Mouse (Mus musculus): ENCODE results near the gene Oxct2a. TPM values are rescaled to one million over a fixed set of nuclear protein-coding genes. Genes with fewer than 3 reads are reported as not detected.
"Not testable (repeated sequence)": the region's sequence is repeated elsewhere in the genome, so short reads cannot be mapped to it uniquely, and the experiment has no call there.

Gene Oxct2a
- 0.21 and 0.75 TPM in 2 replicates for polyA plus RNA-seq (2012; rRNA removed)

DNA sequence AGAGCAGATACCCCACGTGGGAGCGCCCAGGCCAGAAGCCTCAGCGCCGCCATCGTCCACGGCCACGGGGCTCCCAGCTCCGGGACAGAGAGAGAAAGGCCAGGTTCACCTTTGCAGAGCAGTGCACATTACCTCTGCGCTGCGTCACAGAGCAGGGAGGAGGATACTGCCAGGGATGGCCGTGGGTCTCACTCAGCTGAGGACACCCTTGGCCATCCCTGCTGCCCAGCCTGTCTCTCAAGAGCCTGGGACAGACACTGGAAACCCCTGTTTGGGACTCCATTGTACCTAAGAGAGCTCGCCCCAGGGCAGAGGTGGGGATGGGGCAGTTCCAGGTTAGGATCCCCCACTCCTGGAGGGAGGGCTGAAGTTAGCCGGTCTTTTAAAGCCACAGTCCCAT lies at the start of gene Oxct2a:
TSS of gene Oxct2a (minus strand) at position 101 of the 400 bp plus-strand sequence.
- no peak for DNase-seq (ENCODE audit: low read depth, low spot score)
- WGBS = 18% methylated on average over 13 of the region's 13 CpGs

DNA sequence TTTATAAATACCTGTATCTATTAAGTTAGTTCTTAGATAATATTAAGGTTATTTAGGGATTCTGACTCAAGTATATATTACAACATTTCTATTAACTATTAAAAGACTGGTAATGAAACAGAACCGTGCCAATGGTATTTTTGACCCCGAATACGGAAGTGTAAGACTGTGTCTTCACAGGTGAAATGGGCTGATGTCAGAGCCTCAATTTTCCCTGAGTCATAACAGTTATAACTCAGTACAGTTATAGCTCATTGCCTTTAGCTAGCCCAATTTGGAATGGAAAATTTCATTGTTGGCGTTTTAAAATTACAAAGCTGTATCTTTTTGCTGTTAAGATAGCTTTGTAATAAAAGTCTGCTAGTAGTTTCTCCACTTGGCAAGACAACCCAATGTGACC lies 40.1 kb upstream of the Oxct2a start:
- WGBS = 86% methylated on average over 4 of the region's 4 CpGs
- no peak for DNase-seq (ENCODE audit: low read depth, low spot score)

DNA sequence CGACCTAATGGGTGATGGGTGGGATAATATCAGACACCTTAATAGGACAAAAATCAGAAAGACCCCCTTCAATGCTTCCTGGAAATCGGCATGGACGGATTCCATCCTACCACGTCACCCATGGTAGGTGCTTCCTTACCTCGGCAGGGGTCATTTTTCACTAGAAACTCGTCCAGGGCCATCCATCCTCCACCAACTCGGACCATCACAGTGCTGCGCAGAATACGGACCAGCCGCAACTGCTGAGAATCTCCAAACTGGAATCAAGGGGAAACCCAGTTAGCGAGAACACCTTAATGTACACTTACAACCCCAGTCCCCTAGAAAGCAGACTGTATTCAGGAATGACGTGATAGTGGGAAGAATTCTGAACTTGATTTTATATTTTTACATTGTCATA lies 37.3 kb upstream of the Oxct2a start:
- 94% methylated on average over 12 of the region's 12 CpGs for WGBS

DNA sequence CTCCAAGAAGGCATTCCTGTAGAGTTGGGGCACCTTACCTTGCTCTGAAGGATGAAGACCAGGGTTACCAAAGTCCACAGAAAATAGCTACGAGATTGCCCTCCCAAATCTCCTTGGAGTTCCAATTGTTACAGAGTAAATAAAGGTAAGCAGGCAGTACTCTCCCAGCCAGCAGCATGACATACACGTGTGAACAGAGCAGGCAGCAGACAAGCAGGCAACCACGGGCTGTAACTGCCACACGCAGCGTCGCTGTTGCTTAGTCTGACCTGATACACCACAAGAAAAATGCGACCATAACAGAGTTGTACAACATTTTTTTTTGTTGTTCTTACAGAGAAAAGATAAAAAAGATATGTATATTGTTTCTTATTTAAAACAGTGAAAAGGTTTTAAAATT lies 35.2 kb upstream of the Oxct2a start:
- no peak for DNase-seq (ENCODE audit: low read depth, low spot score)
- WGBS = 86% methylated on average over 7 of the region's 7 CpGs

More for the DNA sequence above, 37.3 kb upstream of the Oxct2a start:
- DNase-seq (ENCODE audit: low read depth, low spot score) = no peak

DNA sequence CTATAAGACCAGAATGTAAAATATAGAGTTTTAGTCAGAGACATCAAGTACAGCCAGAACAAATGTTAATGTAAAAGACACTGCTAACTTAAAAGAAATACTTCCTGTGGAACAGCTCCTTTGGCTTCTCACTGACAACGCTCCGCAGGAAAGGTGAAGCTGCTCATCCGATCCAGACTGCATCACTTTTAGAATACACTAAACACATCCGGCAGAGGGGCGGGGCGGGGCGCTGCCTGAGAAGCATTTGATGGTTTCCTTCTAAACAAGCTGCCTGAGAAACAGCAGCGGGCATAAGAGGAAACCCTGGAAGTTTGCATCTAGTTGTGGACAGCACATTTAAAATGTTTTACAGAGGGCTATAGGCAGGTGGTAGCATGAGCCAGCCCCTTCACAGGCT lies 32.5 kb upstream of the Oxct2a start:
- DNase-seq (ENCODE audit: low read depth, low spot score) = no peak
- WGBS = 74% methylated on average over 8 of the region's 8 CpGs

DNA sequence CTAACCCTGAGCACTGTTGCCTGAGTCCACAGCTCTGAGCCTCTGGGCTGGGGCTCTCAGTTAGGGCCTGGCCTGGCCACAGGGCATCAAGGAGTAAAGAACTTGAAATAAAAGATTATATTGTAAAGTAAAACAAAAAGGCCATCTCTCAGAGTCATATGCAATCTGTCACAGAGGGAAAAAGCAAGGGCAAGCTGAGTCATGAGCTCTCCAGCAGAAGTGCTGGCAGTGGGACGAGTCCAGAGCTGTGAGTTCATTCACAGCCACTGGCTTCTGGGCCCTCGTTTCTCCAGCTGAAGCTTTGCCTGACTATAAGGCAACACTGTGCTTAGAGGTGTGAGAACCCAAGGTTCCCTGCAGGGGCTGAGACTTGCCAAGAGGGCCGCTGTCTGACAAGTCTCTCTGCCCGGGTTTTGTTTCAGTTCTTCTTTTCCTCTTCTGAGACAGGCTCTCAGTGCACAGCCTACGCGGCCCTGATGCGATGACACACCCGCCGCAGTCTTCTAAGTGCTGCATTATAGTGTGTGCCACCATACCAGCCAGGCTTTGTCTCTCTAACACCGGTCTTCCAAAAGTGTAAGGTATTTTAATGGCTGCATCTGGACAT lies 29.9 kb upstream of the Oxct2a start:
- WGBS = 89% methylated on average over 10 of the region's 10 CpGs

DNA sequence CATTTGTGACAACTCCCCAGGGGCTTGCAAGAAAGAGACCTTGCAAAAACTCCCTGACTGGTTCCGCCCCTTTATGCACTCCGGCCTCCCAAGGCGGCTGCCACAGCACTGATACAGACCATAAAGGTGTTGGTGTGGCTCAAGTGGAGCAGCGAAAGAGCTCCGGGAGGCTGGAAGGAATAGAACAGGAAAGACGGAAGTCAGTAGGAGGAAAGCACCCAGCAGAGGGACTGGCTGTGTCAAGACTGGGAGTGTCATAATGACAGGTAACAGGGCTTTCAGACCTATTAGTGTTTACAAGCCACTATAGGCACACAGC lies 20.0 kb upstream of the Oxct2a start:
- WGBS = 3% methylated on average over 6 of the region's 6 CpGs
- peak; percentile 57 for DNase-seq (ENCODE audit: low read depth, low spot score)

More for the DNA sequence above, 29.9 kb upstream of the Oxct2a start:
- no peak for DNase-seq (ENCODE audit: low read depth, low spot score)

DNA sequence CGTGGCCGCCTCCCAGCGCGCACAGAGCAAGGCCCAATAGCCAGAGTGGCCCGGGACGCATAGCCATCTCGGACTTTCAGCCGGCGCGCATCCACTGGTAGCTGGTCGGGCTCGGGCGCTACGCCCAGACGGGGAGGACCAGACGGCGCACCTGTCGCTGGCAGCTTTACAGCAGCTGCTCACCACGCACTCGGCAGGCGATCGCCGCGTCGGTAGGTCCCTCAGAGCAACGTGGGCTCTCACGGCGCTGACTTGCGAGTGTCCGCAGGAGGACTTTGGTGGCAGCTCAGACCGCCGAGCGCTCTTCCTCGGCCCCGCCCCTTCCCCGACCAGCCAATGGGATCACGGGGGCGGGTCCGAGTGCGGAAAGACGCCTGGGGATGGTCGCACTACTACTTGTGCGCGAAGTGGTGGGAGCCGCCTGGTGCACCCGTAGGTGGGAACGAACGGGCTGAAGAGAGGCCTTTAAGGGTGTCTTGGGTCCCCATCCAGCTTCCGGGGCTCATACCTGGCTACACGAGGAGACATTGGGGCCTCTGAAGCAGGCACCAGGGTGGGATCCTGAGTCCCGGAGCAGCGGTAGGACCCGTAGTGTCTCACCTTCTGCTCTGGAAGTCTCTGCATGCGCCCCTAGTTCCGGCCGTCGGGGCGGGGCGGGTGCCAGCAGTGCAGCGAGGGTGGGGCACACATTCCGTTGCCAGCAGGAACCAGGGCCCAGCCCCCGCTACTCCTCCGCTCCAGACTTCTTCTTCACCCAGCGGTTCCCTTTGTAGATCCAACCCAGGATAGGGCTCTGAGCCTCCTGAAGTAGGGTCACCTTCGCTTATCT lies 19.4 kb upstream of the Oxct2a start, which contains the start of gene Bmp8a:
TSS of gene Bmp8a (minus strand) at position 611 of the 829 bp plus-strand sequence.
- WGBS = under 1% methylated on average over 65 of the region's 65 CpGs
- DNase-seq (ENCODE audit: low read depth, low spot score) = peak; percentile 44

DNA sequence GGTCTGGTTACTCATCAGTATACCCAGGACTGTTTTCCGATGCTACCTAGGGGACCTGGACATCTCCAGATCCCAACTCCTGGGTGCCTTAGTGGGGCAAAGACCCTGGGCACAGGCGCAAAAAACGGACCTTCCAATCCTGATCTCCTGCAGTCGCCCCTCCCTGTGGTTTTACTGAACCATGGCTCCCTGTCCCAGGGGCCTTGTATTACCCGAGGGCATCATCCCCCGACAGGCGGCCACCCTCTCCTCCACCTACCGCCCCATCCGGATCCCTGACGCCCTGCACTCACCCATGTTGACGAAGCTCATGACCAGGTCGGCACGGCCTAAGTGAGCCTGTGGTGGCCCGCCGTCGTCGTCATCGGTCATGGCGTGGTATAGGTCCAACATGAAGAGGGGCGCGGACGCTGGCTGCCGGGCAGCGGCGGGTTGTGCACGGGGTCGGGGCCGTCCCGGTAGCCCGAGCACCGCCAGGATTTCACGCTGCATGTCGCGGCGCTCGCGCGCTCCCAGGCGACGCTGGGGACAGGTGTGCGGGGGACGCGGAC lies 18.7 kb upstream of the Oxct2a start:
- WGBS = 4% methylated on average over 43 of the region's 43 CpGs
- no peak for DNase-seq (ENCODE audit: low read depth, low spot score)

DNA sequence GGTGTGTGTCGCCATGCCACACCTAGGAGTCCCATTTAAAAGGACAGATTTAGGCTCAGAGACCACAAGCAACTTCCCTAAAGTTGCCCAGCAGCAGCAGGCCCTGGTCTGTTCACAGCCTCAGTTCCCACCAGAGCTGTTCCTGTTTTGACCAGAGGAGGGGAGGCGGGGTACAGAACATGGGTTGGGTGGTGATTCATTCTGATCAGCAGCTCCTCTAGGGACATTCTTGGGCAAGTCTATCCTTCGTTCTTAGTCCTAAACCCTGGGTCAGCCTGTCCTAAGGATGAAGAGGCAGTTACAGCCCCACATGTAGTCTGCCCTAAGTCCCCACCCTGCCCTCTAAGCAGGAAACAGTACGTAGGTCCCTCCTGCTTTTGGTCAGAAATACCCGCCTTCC lies 16.8 kb upstream of the Oxct2a start:
- 62% methylated on average over 5 of the region's 5 CpGs for WGBS

DNA sequence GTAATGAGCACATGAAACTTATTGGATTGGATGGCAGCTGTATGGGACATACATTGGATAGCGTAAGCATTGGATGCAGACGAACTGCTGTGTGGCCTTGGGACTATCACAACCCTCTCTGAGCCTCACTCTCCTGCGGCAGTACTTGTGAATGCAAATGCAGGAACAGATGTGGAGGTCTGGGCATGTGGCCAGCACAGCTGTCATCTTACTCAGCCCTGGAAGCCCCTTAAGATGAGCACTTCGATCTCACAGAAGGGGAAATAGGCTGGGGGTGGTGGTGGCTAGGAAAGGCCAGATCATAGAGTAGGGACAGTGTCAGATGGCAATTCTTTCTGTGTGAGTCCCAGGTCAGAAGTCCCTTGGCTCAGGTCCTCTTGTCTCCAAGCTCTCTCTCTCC lies 14.3 kb upstream of the Oxct2a start:
- 69% methylated on average over 4 of the region's 4 CpGs for WGBS
- no peak for DNase-seq (ENCODE audit: low read depth, low spot score)

More for the DNA sequence above, 16.8 kb upstream of the Oxct2a start:
- no peak for DNase-seq (ENCODE audit: low read depth, low spot score)

DNA sequence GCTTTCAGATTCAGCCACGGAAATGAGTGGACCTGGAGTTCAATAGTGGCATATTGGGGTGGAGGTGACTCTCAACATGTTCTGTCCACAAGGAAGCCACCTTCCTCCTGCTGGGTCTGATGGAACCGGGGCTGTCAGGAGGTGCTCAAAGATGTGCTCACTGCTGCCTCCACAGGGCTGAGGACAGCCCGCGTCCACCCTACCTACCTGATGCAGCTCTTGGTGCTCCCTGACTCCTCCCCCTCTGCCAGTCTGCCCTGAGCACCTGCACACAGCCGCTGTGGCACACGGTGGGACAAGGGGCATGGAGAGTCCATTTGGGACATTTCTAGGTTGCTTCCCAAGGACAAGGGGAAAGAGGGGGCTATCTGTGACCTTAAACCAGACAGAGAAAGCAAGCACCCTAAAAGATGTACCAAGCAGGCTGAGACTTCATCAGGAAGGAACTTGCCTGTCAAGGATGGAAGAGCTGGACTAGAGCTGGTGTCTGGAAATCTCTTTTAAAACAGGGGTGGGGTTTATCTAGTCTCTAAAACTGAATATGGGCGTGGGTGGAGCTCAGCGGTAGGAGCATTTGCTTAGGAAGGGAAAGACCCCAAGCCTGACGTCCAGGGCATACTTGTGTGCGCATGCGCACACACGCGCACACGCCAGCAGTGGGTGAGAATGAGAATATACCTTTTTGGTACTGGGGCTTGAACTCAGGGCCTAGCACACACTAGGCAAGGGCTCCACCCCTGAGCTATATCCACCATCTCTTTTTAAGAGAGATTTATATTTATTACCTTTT lies 12.6 kb upstream of the Oxct2a start:
- no peak for DNase-seq (ENCODE audit: low read depth, low spot score)
- 61% methylated on average over 14 of the region's 14 CpGs for WGBS

DNA sequence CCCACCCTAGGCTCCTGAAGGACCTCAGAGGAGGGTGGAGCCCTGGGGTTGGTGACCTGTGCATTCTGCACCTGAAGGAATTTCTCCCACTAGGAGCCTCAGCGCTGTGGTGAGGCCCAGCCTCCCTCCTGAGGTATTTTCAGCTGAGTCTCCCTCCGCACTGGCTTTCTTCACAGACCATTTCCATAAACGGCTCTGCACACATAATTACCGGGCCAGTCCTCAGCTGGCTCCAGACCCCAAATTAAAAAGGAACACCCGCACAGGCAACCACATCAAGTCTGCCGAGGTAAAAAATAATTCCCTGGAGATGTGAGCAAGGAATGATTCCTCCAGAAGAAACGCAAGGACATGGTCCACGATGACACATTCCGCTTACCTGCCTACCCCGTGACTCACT lies 11.8 kb upstream of the Oxct2a start:
- DNase-seq (ENCODE audit: low read depth, low spot score) = not testable (repeated sequence)

DNA sequence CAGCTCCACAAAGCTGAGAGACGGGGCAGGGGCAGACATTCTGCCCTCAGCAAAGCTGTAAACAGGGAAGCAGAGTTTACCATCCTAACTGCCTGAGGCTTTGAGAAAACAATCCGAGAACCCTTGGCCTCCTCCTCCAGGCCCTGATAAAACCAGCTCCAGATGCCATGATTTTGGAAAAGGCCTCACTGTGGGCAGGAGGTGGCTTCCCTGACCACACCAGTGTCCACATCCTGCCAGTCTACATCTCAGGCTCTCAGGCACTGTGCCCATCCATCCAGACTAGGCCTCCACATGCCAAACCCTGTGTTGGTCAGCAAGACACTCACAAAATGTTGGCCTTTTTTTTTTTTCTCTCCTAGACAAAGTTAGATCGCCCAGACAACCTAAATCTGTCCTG lies 10.7 kb upstream of the Oxct2a start:
- no peak for DNase-seq (ENCODE audit: low read depth, low spot score)
- WGBS = 57% methylated on average over 3 of the region's 3 CpGs

More for the DNA sequence above, 11.8 kb upstream of the Oxct2a start:
- 68% methylated on average over 10 of the region's 10 CpGs for WGBS

DNA sequence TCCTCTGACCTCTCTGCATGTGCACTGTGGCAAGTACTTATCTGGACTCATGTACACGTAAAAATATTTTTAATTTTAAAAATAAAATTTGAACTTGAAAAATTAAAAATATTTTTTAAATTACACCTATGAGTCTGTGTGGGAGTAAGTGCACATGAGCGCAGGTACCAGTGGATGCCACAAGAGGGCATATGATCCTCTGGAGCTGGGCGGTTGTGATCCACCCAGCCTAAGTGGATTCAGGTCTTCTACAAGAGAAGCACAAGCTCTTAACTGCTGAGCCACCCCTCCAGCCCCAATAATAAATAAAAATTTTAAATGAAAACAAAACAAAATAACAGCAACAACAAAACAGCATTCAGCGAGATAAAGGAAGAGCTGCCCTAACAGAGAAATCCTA lies 9.7 kb upstream of the Oxct2a start:
- WGBS = 98% methylated on average over 4 of the region's 4 CpGs
- no peak for DNase-seq (ENCODE audit: low read depth, low spot score)

DNA sequence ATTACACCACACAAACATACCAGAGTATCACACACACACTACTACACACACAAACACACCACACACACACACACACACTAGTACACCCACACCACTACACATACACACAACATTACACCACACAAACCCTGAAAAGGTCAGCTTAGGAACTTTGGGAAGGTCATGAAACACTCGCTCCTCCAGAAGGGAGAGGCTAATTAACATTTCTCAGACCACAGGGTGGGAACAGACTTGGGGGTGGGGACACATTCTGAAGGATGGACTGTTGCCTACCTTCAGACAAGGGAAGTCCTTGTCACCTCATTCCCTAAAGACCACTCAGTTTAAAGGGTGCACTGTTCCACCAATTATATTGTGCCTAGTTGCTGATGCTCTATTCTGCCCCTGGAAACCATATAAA lies 8.5 kb upstream of the Oxct2a start:
- 81% methylated on average over 1 of the region's 1 CpGs for WGBS
- not testable (repeated sequence) for DNase-seq (ENCODE audit: low read depth, low spot score)

DNA sequence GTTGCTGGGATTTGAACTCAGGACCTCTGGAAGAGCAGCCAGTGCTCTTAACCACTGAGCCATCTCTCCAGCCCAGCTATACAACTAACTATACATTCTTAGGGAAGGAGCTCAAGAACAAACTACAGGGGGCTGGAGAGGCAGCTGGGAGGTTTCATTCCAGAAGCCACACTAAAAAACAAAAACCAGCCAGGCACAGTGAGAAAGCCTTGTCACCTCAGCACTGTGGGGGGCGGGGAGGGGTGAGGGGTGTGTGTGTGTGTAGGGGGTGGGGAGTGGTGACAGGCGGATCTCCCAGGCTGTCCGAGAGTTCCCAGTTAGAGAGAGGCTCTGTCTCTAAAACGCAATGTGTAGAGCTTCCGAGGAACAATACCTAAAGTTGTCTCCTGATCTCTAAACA lies 7.9 kb upstream of the Oxct2a start:
- 91% methylated on average over 5 of the region's 5 CpGs for WGBS

DNA sequence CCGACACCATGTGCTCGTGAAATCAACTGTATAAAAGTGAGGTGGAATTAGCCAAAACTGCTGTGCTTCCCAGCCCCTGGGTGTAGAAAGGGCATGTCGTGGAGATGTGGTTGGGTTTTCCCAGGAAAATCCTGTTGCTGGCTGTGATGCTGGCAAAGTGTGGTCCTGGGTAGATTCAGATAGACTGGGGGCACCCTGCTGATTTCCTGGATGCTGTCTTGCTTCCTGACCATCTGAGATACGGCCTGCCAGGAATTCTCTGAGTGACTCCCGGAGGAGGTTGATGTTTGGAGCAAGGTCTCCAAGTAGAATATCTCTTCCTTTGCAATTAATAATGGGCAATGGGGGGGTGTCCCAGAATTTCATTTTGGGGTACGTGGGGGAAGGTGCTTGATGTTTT lies 5.5 kb upstream of the Oxct2a start:
- 62% methylated on average over 6 of the region's 6 CpGs for WGBS
- DNase-seq (ENCODE audit: low read depth, low spot score) = no peak

More for the DNA sequence above, 7.9 kb upstream of the Oxct2a start:
- no peak for DNase-seq (ENCODE audit: low read depth, low spot score)

DNA sequence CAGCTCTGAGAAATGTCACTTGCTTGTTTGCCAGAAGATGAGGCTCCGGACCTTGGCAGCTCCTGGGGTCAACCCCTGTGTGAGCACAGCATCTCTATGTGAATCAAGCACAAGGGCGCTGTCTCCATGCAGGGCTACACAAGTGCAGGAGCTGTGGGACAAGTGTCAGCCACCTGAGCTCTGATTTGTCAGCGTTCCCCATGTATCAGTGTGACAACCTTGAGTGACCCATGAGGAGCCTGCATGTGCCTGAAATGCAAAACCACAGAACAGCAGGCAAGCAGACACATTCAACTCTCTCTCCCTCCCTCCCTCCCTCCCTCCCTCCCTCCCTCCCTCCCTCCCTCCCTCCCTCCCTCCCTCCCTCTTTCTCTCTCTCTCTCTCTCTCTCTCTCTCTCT lies 4.2 kb upstream of the Oxct2a start:
- WGBS = 69% methylated on average over 3 of the region's 3 CpGs
- no peak for DNase-seq (ENCODE audit: low read depth, low spot score)

DNA sequence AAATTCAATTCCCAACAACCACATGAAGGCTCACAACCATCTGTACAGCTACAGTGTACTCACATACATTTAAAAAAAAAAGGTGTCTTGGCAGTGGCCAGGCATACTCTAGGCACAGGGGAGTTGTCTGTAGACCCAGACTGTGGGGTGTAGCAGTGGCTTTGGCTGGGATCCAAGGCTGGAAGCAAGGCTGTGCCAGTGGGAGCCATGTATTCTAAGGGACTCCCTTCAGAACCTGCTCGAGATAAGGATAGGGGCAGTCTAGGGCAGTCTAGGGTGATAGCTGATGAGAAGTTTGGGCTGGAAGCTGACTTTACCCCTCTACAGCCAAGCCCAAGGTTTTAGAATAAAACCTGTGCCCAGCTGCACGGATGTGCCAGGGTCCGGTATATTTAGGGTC lies 2.7 kb upstream of the Oxct2a start:
- no peak for DNase-seq (ENCODE audit: low read depth, low spot score)
- 53% methylated on average over 3 of the region's 3 CpGs for whole genome bisulfite sequencing
